Mouse (Mus musculus) CH12.LX (cell line): ENCODE results near the gene Arhgap29. TPM values are rescaled to one million over a fixed set of nuclear protein-coding genes. Genes with fewer than 3 reads are reported as not detected.

ENCODE experiments used
- DNase-seq: peaks from one replicate; pipeline ENCODE4 v3.0.0-alpha.2; 2013; ENCODE audit errors: extremely low read depth
- H3K27ac ChIP-seq: 2 replicates; pipeline ENCODE4 v1.5.1; 2012; ENCODE audit warnings: low read depth, mild to moderate bottlenecking, control low read depth, moderate library complexity; ENCODE audit not compliant: insufficient read depth
- H3K27me3 ChIP-seq: replicated peaks from 2 replicates; pipeline ENCODE3; 2012; ENCODE audit warnings: inconsistent platforms
- H3K36me3 ChIP-seq, 2 experiments: replicated peaks in 1 of 2; 2 replicates each; pipeline versions ENCODE3 to v1.6.1; 2012; ENCODE audit warnings: inconsistent platforms in 1 of 2, low read length in 1 of 2, mild to moderate bottlenecking in 1 of 2, mixed read lengths in 1 of 2, moderate library complexity in 1 of 2; ENCODE audit not compliant: control insufficient read depth in 1 of 2, insufficient read depth in 1 of 2
- H3K4me1 ChIP-seq, 2 experiments: 2 replicates each; pipeline ENCODE4 v1.6.1; 2012; ENCODE audit warnings: inconsistent platforms in 1 of 2, moderate library complexity in 1 of 2; ENCODE audit not compliant: insufficient read depth in 2 of 2, control insufficient read depth in 1 of 2
- H3K4me2 ChIP-seq: 2 replicates; pipeline ENCODE4 v1.6.1; 2012; ENCODE audit warnings: low read depth, mild to moderate bottlenecking, control low read depth; ENCODE audit not compliant: poor library complexity, insufficient read depth, severe bottlenecking
- H3K4me3 ChIP-seq, 3 experiments: fragments of 150-350 bp in 1 of 3; sonication (generic) in 1 of 3; replicated peaks in 1 of 3; 2 replicates each; pipeline versions ENCODE3 to v1.5.1; 2011 to 2012; ENCODE audit warnings: low read depth in 2 of 3, low read length in 2 of 3, mild to moderate bottlenecking in 2 of 3, moderate library complexity in 2 of 3, control low read depth in 1 of 3, improper control_type of control experiment in 1 of 3, inconsistent platforms in 1 of 3, mixed read lengths in 1 of 3; ENCODE audit not compliant: poor library complexity in 1 of 3
- H3K79me2 ChIP-seq: replicated peaks from 2 replicates; pipeline ENCODE4 v1.6.1; 2012; ENCODE audit warnings: mild to moderate bottlenecking, moderate library complexity; ENCODE audit not compliant: control insufficient read depth, poor library complexity, insufficient read depth, severe bottlenecking; ENCODE audit errors: extremely low read depth
- H3K9ac ChIP-seq: 2 replicates; pipeline ENCODE4 v1.6.1; 2012; ENCODE audit warnings: low read depth, mild to moderate bottlenecking, control low read depth, moderate library complexity; ENCODE audit not compliant: insufficient read depth
- H3K9me3 ChIP-seq: replicated peaks from 2 replicates; pipeline ENCODE3; 2012; ENCODE audit warnings: low read length, inconsistent platforms, mixed read lengths
- CHD2 ChIP-seq: IDR thresholded peaks from 2 replicates; pipeline ENCODE4 v1.6.1; 2011; ENCODE audit warnings: low read length, improper control_type of control experiment
- ETS1 ChIP-seq: conservative IDR thresholded peaks from 2 replicates; pipeline ENCODE4 v1.6.1; 2012; ENCODE audit warnings: low read depth, mild to moderate bottlenecking, inconsistent platforms, low read length, improper control_type of control experiment, moderate library complexity
- HCFC1 ChIP-seq: IDR thresholded peaks from 2 replicates; pipeline ENCODE4 v1.6.1; 2012; ENCODE audit warnings: low read depth, mild to moderate bottlenecking, inconsistent platforms, low read length, improper control_type of control experiment
- IRF4 ChIP-seq: IDR thresholded peaks from 2 replicates; pipeline ENCODE4 v1.6.1; 2014; ENCODE audit warnings: low read depth, mild to moderate bottlenecking, inconsistent platforms, low read length, improper control_type of control experiment
- KAT2A ChIP-seq: IDR thresholded peaks from 2 replicates; pipeline ENCODE4 v1.6.1; 2012; ENCODE audit warnings: low read length, improper control_type of control experiment, inconsistent platforms; ENCODE audit not compliant: insufficient replicate concordance
- MAX ChIP-seq: IDR thresholded peaks from 2 replicates; pipeline ENCODE4 v1.6.1; 2011; ENCODE audit warnings: low read length, improper control_type of control experiment
- MAZ ChIP-seq: IDR thresholded peaks from 2 replicates; pipeline ENCODE4 v1.6.1; 2012; ENCODE audit warnings: low read depth, mild to moderate bottlenecking, inconsistent platforms, low read length, improper control_type of control experiment, moderate library complexity
- MEF2A ChIP-seq: IDR thresholded peaks from 2 replicates; pipeline ENCODE4 v1.6.1; 2014; ENCODE audit warnings: low read depth, mild to moderate bottlenecking, inconsistent platforms, low read length, improper control_type of control experiment, borderline replicate concordance
- NRF1 ChIP-seq: IDR thresholded peaks from 2 replicates; pipeline ENCODE4 v1.6.1; 2014; ENCODE audit warnings: low read depth, mild to moderate bottlenecking, inconsistent platforms, low read length, improper control_type of control experiment, moderate library complexity
- PAX5 ChIP-seq: IDR thresholded peaks from 2 replicates; pipeline ENCODE4 v1.6.1; 2012; ENCODE audit warnings: low read length, inconsistent platforms, mixed read lengths
- TBP ChIP-seq: conservative IDR thresholded peaks from 2 replicates; pipeline ENCODE4 v1.6.1; 2011; ENCODE audit warnings: low read depth, low read length, improper control_type of control experiment
- TCF12 ChIP-seq: IDR thresholded peaks from 2 replicates; pipeline ENCODE4 v1.6.1; 2014; ENCODE audit warnings: low read depth, mild to moderate bottlenecking, inconsistent platforms, low read length, improper control_type of control experiment
- UBTF ChIP-seq: IDR thresholded peaks from 2 replicates; pipeline ENCODE4 v1.6.1; 2012; ENCODE audit warnings: low read depth, mild to moderate bottlenecking, inconsistent platforms, low read length, improper control_type of control experiment, moderate library complexity
- USF1 ChIP-seq: IDR thresholded peaks from 2 replicates; pipeline ENCODE4 v1.6.1; 2014; ENCODE audit warnings: low read depth, mild to moderate bottlenecking, inconsistent platforms, low read length, improper control_type of control experiment
- ZC3H11A ChIP-seq: IDR thresholded peaks from 2 replicates; pipeline ENCODE4 v1.6.1; 2012; ENCODE audit warnings: low read depth, mild to moderate bottlenecking, inconsistent platforms, low read length, improper control_type of control experiment
- ZKSCAN1 ChIP-seq: IDR thresholded peaks from 2 replicates; pipeline ENCODE4 v1.6.1; 2012; ENCODE audit warnings: low read depth, inconsistent platforms, low read length, improper control_type of control experiment, borderline replicate concordance
- ZMIZ1 ChIP-seq: IDR thresholded peaks from 2 replicates; pipeline ENCODE4 v1.6.1; 2012; ENCODE audit warnings: low read depth, mild to moderate bottlenecking, inconsistent platforms, low read length, improper control_type of control experiment
- ZNF384 ChIP-seq: IDR thresholded peaks from 2 replicates; pipeline ENCODE4 v1.6.1; 2012; ENCODE audit warnings: low read depth, low read length, improper control_type of control experiment, inconsistent platforms
- dilution Hi-C: fragments of 300-500 bp; cut with MboI; formaldehyde crosslinking; loops from 2 replicates; pipeline ENCODE4 v1.14.3; 2020; ENCODE audit warnings: low sequenced_read_pairs; ENCODE audit not compliant: extremely low pct_unique_long_range_greater_than_20kb, extremely low pct_ligation_motif_present
- in situ Hi-C: fragments of 300-500 bp; cut with MboI; formaldehyde crosslinking; loops from 3 replicates; pipeline ENCODE4 v1.14.3; 2019; ENCODE audit warnings: low sequenced_read_pairs, low pct_ligation_motif_present, low pct_unique_long_range_greater_than_20kb, mixed read lengths
- polyA plus RNA-seq: library from polyadenylated mRNA; unstranded; fragments of >175 nt; gene quantifications from 2 replicates; pipeline ENCODE4 v1.2.1, GENCODE M21; 2012; ENCODE audit warnings: low read depth; ENCODE audit not compliant: insufficient read length
- total RNA-seq, 2 experiments: library from RNA; depleted of rRNA; stranded (reverse); fragments of 300-350 nt in 1 of 2; fragments of >200 nt in 1 of 2; gene quantifications; 2 replicates each; pipeline ENCODE4 v1.2.3; 2012 to 2014

Arhgap29 gene
- total and polyA plus RNA-seq, 3 experiments = 19.7 to 53.7 (median 37.0) TPM

DNA sequence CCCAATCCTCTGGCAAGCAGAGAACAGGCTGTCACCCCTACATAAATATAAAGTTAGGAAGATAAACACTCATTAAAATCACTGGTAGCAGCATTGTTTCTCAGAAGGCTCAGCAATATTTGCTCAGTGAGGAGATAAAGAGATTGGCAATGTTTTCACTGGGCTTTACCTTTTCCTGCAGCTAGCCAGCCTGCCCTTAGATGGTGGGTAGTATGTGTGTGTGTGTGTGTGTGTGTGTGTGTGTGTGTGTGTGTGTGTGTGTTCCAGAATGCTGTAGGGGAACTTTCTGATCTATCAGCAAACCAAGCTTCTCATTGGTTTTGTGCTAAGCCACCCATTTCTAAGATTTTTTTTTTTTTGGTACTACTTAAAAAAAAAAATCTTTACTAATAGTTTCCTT lies 5.6 kb upstream of the Arhgap29 start:
- dilution Hi-C loops (no loop called here), in situ Hi-C loops (no loop called here)
- DNase-seq = no peak
- Histone ChIP-seq H3K9me3 (no peaks in the 10 kb centered on the region), H3K4me2 (no peak overlapping the region), H3K79me2 (no peaks in the 10 kb centered on the region), H3K36me3 (no peaks in the 10 kb centered on the region), H3K4me3 (no peak overlapping the region), H3K9ac (no peak overlapping the region), H3K27ac (no peak overlapping the region), H3K4me1 (no peaks in the 10 kb centered on the region), H3K27me3 (no peaks in the 10 kb centered on the region)
- TF ChIP-seq ZC3H11A (no peak), NRF1 (no peak), MEF2A (no peak), MAX (no peak), HCFC1 (no peak), TCF12 (no peak), TBP (no peak), PAX5 (no peak), CHD2 (no peak), IRF4 (no peak)

DNA sequence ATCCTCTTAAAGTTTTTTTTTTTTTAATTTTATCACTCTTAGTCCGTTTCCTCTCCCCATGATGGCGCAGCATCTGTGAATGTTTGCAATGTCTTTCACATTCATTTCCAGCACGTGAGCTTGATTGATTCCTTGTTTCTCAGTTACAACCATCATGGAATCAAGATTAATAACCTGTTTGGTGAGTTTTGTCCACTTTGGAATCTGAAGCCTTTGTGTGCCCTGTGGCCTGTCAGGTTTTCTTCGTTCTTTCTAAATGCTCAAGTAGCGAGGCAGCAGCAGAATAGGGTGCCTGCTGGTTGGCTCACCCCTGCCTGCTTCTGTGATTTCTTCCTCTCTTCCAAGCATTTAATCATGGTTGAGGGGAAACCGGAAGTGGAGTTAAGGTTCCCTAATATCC lies 2.2 kb upstream of the Arhgap29 start:
- H3K9ac ChIP-seq = no peak overlapping the region
- no peaks in the 10 kb centered on the region for H3K36me3 ChIP-seq
- H3K27ac ChIP-seq = no peak overlapping the region
- TF ChIP-seq ZMIZ1 = no peak
- TF ChIP-seq ETS1 = no peak
- TF ChIP-seq CHD2 = no peak
- no peak for TF ChIP-seq USF1
- TF ChIP-seq UBTF = no peak
- TF ChIP-seq ZNF384 = no peak
- TF ChIP-seq ZKSCAN1 = no peak
- TF ChIP-seq MAZ = no peak
- no peak for TF ChIP-seq IRF4
- TF ChIP-seq KAT2A = no peak
- TF ChIP-seq, all 38 proteins: peak for 0
- dilution Hi-C loops = loop anchor here (25.0 kb wide), 1 partner anchor 162 kb away; no protein-coding TSS in a partner anchor
- in situ Hi-C loops = loop anchor here (10.0 kb wide), 1 partner anchor 195 kb away; no protein-coding TSS in a partner anchor
- H3K79me2 ChIP-seq = no peaks in the 10 kb centered on the region
- no peak for DNase-seq
- no peak overlapping the region for H3K4me2 ChIP-seq
- no peak overlapping the region for H3K4me3 ChIP-seq
- no peaks in the 10 kb centered on the region for H3K4me1 ChIP-seq
- no peaks in the 10 kb centered on the region for H3K27me3 ChIP-seq
- H3K9me3 ChIP-seq = peaks cover 11% of the 10 kb centered on the region
